Mouse (Mus musculus): ENCODE data around the gene Spata31d1b.

- TF ChIP-seq CTCF (IDR thresholded peaks at IDR 0.05; ENCODE audit: borderline replicate concordance, extremely low read depth, insufficient read depth, insufficient read length) (no peak), POLR2A (IDR thresholded peaks at IDR 0.05; ENCODE audit: borderline replicate concordance, extremely low read depth, insufficient read depth, insufficient read length, poor library complexity, severe bottlenecking) (no peak)
Observed at GRCm38 (mm10) chr13:59672248-59672647, 39.8 kb upstream of the Spata31d1b start.
